ENCODE assay signal across 20 mouse cellular contexts in genomic region chr11:97228985-97229384, GRCm38 (mm10). TPM values are rescaled to one million over a fixed set of nuclear protein-coding genes. Genes with fewer than 3 reads are reported as not detected.
DNase-seq lines count a peak whose midpoint lies in the region; ATAC-seq and TF ChIP-seq lines count a peak whose summit lies in the region.
"Had no signal": no experiment of that assay in that cellular context is flagged by ENCODE, and none has a peak within 500 bp of the region (broad histone marks: within the 10 kb centered on the region; RNA-seq: fewer than 3 reads in every experiment).

No protein-coding gene starts in this region.

- H3K9me3 ChIP-seq in hindbrain, embryonic 13.5 days: no peaks in the 10 kb centered on the region
- H3K9me3 ChIP-seq: heart, embryonic 13.5 days; kidney, embryonic 15.5 days; limb, embryonic 15.5 days; midbrain, embryonic 12.5 days had no signal

- no peaks in the 10 kb centered on the region for H3K27me3 ChIP-seq in kidney, adult 2 months (replicated peaks; ENCODE audit: control insufficient read depth, insufficient read depth, low read length)
- no peaks in the 10 kb centered on the region for H3K27me3 ChIP-seq in C2C12 (ENCODE audit: control insufficient read depth, insufficient read depth, insufficient read length)
- H3K27me3 ChIP-seq in hindbrain, embryonic 13.5 days: no peaks in the 10 kb centered on the region
- H3K27me3 ChIP-seq: heart, embryonic 13.5 days; kidney, embryonic 15.5 days; limb, embryonic 15.5 days; midbrain, embryonic 12.5 days; Patski had no signal

- H3K36me3 ChIP-seq in kidney, adult 2 months (ENCODE audit: control insufficient read depth, insufficient read depth, low read length): peaks cover 5% of the 10 kb centered on the region
- H3K36me3 ChIP-seq in C2C12 (ENCODE audit: control insufficient read depth, insufficient read depth): peaks cover 95% of the 10 kb centered on the region
- H3K36me3 ChIP-seq in hindbrain, embryonic 13.5 days: peaks cover 77% of the 10 kb centered on the region

- no peaks in the 10 kb centered on the region for H3K79me3 ChIP-seq in C2C12 (ENCODE audit: low read depth)

- no peak overlapping the region for H3K4me2 ChIP-seq in hindbrain, embryonic 13.5 days
- H3K4me2 ChIP-seq: heart, embryonic 13.5 days; kidney, embryonic 15.5 days; limb, embryonic 15.5 days; midbrain, embryonic 12.5 days had no signal

- H3K79me2 ChIP-seq in C2C12 (ENCODE audit: control insufficient read depth, insufficient read depth): no peaks in the 10 kb centered on the region

- DNase-seq in adrenal gland, postnatal 10 days: peak; percentile 63
- DNase-seq in adrenal gland, adult 18-20 months (ENCODE audit: low spot score in 2 of 2): no peak
- peak; percentile 14 for DNase-seq in kidney, adult 2 months
- DNase-seq in kidney, adult 8-10 months: no peak
- DNase-seq: forebrain, postnatal 0 days; gastrocnemius, postnatal 14 days; heart, adult 18-20 months; heart, postnatal 14 days; left cerebral cortex, postnatal 4 days; lung, adult 18-20 months; lung, postnatal 10 days had no signal

- no peak overlapping the region for H3K9ac ChIP-seq in hindbrain, embryonic 13.5 days
- H3K9ac ChIP-seq: forebrain, postnatal 0 days; heart, embryonic 13.5 days; kidney, embryonic 15.5 days; limb, embryonic 15.5 days; midbrain, embryonic 12.5 days had no signal

- peak overlapping the region; percentile 8 for H3ac ChIP-seq in C2C12 (ENCODE audit: control insufficient read depth, insufficient read length, low read depth)

- H3K27ac ChIP-seq in kidney, adult 2 months (ENCODE audit: insufficient read depth, low read depth, low read length): no peak overlapping the region
- H3K27ac ChIP-seq in bone marrow macrophage, adult 2 months (ENCODE audit: insufficient read depth, low read depth, low read length): peak overlapping the region; percentile 61
- H3K27ac ChIP-seq in hindbrain, embryonic 13.5 days: no peak overlapping the region
- H3K27ac ChIP-seq: heart, embryonic 13.5 days; kidney, embryonic 15.5 days; left cerebral cortex, adult 2 months; limb, embryonic 15.5 days; midbrain, embryonic 12.5 days had no signal

- no peak overlapping the region for H3K4me3 ChIP-seq in kidney, adult 2 months (ENCODE audit: insufficient read depth, low read depth, low read length)
- H3K4me3 ChIP-seq in C2C12 (ENCODE audit: insufficient read depth, poor library complexity, severe bottlenecking): no peak overlapping the region
- H3K4me3 ChIP-seq in bone marrow macrophage, adult 2 months (ENCODE audit: insufficient read depth, low read length): no peak overlapping the region
- H3K4me3 ChIP-seq in hindbrain, embryonic 13.5 days: no peak overlapping the region
- H3K4me3 ChIP-seq: heart, embryonic 13.5 days; kidney, embryonic 15.5 days; left cerebral cortex, adult 2 months; limb, embryonic 15.5 days; midbrain, embryonic 12.5 days had no signal

- no peak for ATAC-seq in hindbrain, embryonic 13.5 days (ENCODE audit: low FRiP score)
- ATAC-seq: forebrain, postnatal 0 days; Patski had no signal

- 56% methylated on average over 7 of the region's 7 CpGs for WGBS in kidney, adult 2 months
- 94% methylated on average over 7 of the region's 7 CpGs for WGBS in hindbrain, embryonic 13.5 days

- no peak for TF ChIP-seq POLR2A in kidney, adult 2 months (IDR thresholded peaks at IDR 0.05; ENCODE audit: low read depth, low read length)
- TF ChIP-seq POLR2A in bone marrow macrophage, adult 2 months (IDR thresholded peaks at IDR 0.05; ENCODE audit: borderline replicate concordance, low read depth, low read length): no peak

- no peaks in the 10 kb centered on the region for H3K4me1 ChIP-seq in kidney, adult 2 months (ENCODE audit: control insufficient read depth, insufficient read depth, low read length)
- H3K4me1 ChIP-seq in bone marrow macrophage, adult 2 months (ENCODE audit: control insufficient read depth, insufficient read depth, low read length): peaks cover 13% of the 10 kb centered on the region
- H3K4me1 ChIP-seq in hindbrain, embryonic 13.5 days (replicated peaks): no peaks in the 10 kb centered on the region
- H3K4me1 ChIP-seq: heart, embryonic 13.5 days; kidney, embryonic 15.5 days; limb, embryonic 15.5 days; midbrain, embryonic 12.5 days had no signal

- TF ChIP-seq CTCF in kidney, adult 2 months (conservative IDR thresholded peaks at IDR 0.05; ENCODE audit: insufficient read depth, insufficient read length, low read depth, low read length): no peak
- no peak for TF ChIP-seq CTCF in C2C12 (IDR thresholded peaks at IDR 0.05; ENCODE audit: control insufficient read depth, insufficient read depth, insufficient read length)
- TF ChIP-seq CTCF in bone marrow macrophage, adult 2 months (IDR thresholded peaks at IDR 0.05; ENCODE audit: low read depth, low read length): no peak

TF ChIP-seq in C2C12, 6 proteins besides CTCF, POLR2A, EP300 and RAD21:
- TF ChIP-seq FOSL1 (IDR thresholded peaks at IDR 0.05; ENCODE audit: insufficient read depth, low read length, poor library complexity, severe bottlenecking): no peak

RNA-seq across cellular contexts. Expression of gene Kpnb1, which starts 41.3 kb away (rescaled TPM):
- total RNA-seq in adrenal gland, postnatal 10 days (2021): 100 to 1,000 TPM; 109 to 115 TPM
- 100 to 1,000 TPM; 104 to 120 TPM for total RNA-seq in adrenal gland, adult 18-20 months (2021)
- 22.3 and 25.6 TPM in 2 replicates for polyA plus RNA-seq in kidney, adult 2 months (2012; rRNA removed)
- 180 TPM for polyA plus RNA-seq in C2C12 (2012; fragmentation: generic; extraction: Trizol)
- 84.9 and 87.9 TPM in 2 replicates for polyA plus RNA-seq in bone marrow macrophage, adult 2 months (2012; ENCODE audit: insufficient read depth, insufficient read length, missing spikeins)
- 36.7 and 39.7 TPM in 2 replicates for polyA plus RNA-seq in hindbrain, embryonic 13.5 days (2015; fragmentation: Nextera tagmentation; extraction: Ambion mirVana)

RNA-seq across cellular contexts. Expression of gene Npepps, which starts 51.5 kb away (rescaled TPM):
- 10 to 100 TPM; 63.2 to 68.3 TPM for total RNA-seq in adrenal gland, postnatal 10 days (2021)
- 10 to 100 TPM; 72.7 to 88.5 TPM for total RNA-seq in adrenal gland, adult 18-20 months (2021)
- polyA plus RNA-seq in kidney, adult 2 months (2012; rRNA removed): 23.1 and 25.3 TPM in 2 replicates
- polyA plus RNA-seq in C2C12 (2012; fragmentation: generic; extraction: Trizol): 37.8 TPM
- 102 and 112 TPM in 2 replicates for polyA plus RNA-seq in bone marrow macrophage, adult 2 months (2012; ENCODE audit: insufficient read depth, insufficient read length, missing spikeins)
- 154 and 156 TPM in 2 replicates for polyA plus RNA-seq in hindbrain, embryonic 13.5 days (2015; fragmentation: Nextera tagmentation; extraction: Ambion mirVana)

Comparison
In these comparisons a context has a peak if more than half of its experiments do, and no peak if none do; other contexts are left out.
1. DNase-seq: peak in adrenal gland, postnatal 10 days (single experiment) and kidney, adult 2 months (single experiment); none in adrenal gland, adult 18-20 months (0 of 2) and kidney, adult 8-10 months (0 of 2).